Comparison of ENCODE assay signal across 11 mouse cellular contexts in genomic region chr12:12497277-12497841, GRCm38 (mm10).
A peak's percentile ranks its signal among the peaks of the same experiment; 100 is the strongest.
DNase-seq lines count a peak whose midpoint lies in the region; ATAC-seq lines count a peak whose summit lies in the region.
"Had no signal": no experiment of that assay in that cellular context is flagged by ENCODE, and none has a peak within 500 bp of the region (broad histone marks: within the 10 kb centered on the region; RNA-seq: fewer than 3 reads in every experiment).

No protein-coding gene starts in this region.

- WGBS in lung, embryonic 16.5 days: 67% methylated on average over 6 of the region's 6 CpGs

- H3K27ac ChIP-seq in lung, embryonic 16.5 days (ENCODE audit: low read length): peak overlapping the region; percentile 19; the same call in 1 of the 2 replicates
- H3K27ac ChIP-seq: hindbrain, postnatal 0 days; midbrain, embryonic 15.5 days had no signal

- H3K9me3 ChIP-seq in lung, embryonic 16.5 days (ENCODE audit: control insufficient read depth, low read length): no peaks in the 10 kb centered on the region
- H3K9me3 ChIP-seq in megakaryocyte, embryonic 14.5 days: no peaks in the 10 kb centered on the region
- H3K9me3 ChIP-seq: midbrain, embryonic 15.5 days had no signal

- ATAC-seq in lung, embryonic 16.5 days (ENCODE audit: low read depth): peak; percentile 38; the same call in 1 of the 2 replicates
- ATAC-seq: CD4-positive, CD25-positive, alpha-beta regulatory T cell, adult 4 months; midbrain, embryonic 15.5 days had no signal

- H3K4me2 ChIP-seq in lung, embryonic 16.5 days (ENCODE audit: low read depth, low read length): no peak overlapping the region
- H3K4me2 ChIP-seq: lung, embryonic 14.5 days; midbrain, embryonic 15.5 days had no signal

- peaks cover 5% of the 10 kb centered on the region for H3K4me1 ChIP-seq in lung, embryonic 16.5 days (replicated peaks; ENCODE audit: control insufficient read depth, insufficient read depth, low read length)
- peaks cover 91% of the 10 kb centered on the region for H3K4me1 ChIP-seq in megakaryocyte, embryonic 14.5 days
- H3K4me1 ChIP-seq: midbrain, embryonic 15.5 days had no signal

- H3K27me3 ChIP-seq in lung, embryonic 16.5 days (ENCODE audit: control insufficient read depth, insufficient read depth, low read depth, low read length): no peaks in the 10 kb centered on the region
- H3K27me3 ChIP-seq in megakaryocyte, embryonic 14.5 days (replicated peaks): no peaks in the 10 kb centered on the region
- H3K27me3 ChIP-seq: midbrain, embryonic 15.5 days had no signal

- no peak for DNase-seq in lung, postnatal 36 days
- peak; percentile 32 for DNase-seq in c-Kit-positive CD71-positive TER-119-positive erythroid progenitor cells, embryonic 14.5 days (ENCODE audit: low spot score)
- peak; percentile 42 for DNase-seq in liver
- DNase-seq in urinary bladder, postnatal 10 days (ENCODE audit: low spot score): no peak
- no peak for DNase-seq in layer of hippocampus, adult 9-10 months (ENCODE audit: low spot score)

- no peak overlapping the region for H3K4me3 ChIP-seq in lung, embryonic 16.5 days (ENCODE audit: low read length)
- H3K4me3 ChIP-seq in megakaryocyte, embryonic 14.5 days (replicated peaks): peak overlapping the region; percentile 76
- H3K4me3 ChIP-seq: midbrain, embryonic 15.5 days had no signal

- no peaks in the 10 kb centered on the region for H3K36me3 ChIP-seq in lung, embryonic 16.5 days (ENCODE audit: control insufficient read depth, insufficient read depth, low read length)
- no peaks in the 10 kb centered on the region for H3K36me3 ChIP-seq in megakaryocyte, embryonic 14.5 days (replicated peaks; ENCODE audit: low read length)
- H3K36me3 ChIP-seq: midbrain, embryonic 15.5 days had no signal

- no peak overlapping the region for H3K9ac ChIP-seq in lung, embryonic 16.5 days (ENCODE audit: low read length)
- H3K9ac ChIP-seq: lung, embryonic 14.5 days; midbrain, embryonic 15.5 days had no signal

Comparison
In these comparisons a context has a peak if more than half of its experiments do, and no peak if none do; other contexts are left out.
1. DNase-seq: peak in c-Kit-positive CD71-positive TER-119-positive erythroid progenitor cells, embryonic 14.5 days (single experiment) and liver (single experiment); none in lung, postnatal 36 days (single experiment), urinary bladder, postnatal 10 days (single experiment) and layer of hippocampus, adult 9-10 months (single experiment).